Mouse (Mus musculus) forebrain, embryonic 16.5 days (tissue): ENCODE measurements around the gene Nudt17. TPM values are rescaled to one million over a fixed set of nuclear protein-coding genes. Genes with fewer than 3 reads are reported as not detected.
A peak's percentile ranks its signal among the peaks of the same experiment; 100 is the strongest.

Experiments
- ATAC-seq: fragments of 200-750 bp; cut with Nextera tagmentation; 2 replicates; pipeline ENCODE4 v1.8.0; 2017; ENCODE audit warnings: mild to moderate bottlenecking, moderate library complexity
- H3K27ac ChIP-seq: fragments of 300-500 bp; sonication (generic); 2 replicates; pipeline ENCODE4 v1.5.1; 2014; ENCODE audit warnings: low read length, control low read depth
- H3K27me3 ChIP-seq: fragments of 300-500 bp; sonication (generic); replicated peaks from 2 replicates; pipeline ENCODE4 v1.6.1; 2014; ENCODE audit warnings: low read length; ENCODE audit not compliant: control insufficient read depth, insufficient read depth
- H3K36me3 ChIP-seq: fragments of 300-500 bp; sonication (generic); 2 replicates; pipeline ENCODE4 v1.6.1; 2014; ENCODE audit not compliant: control insufficient read depth, insufficient read depth
- H3K4me1 ChIP-seq: fragments of 300-500 bp; sonication (generic); replicated peaks from 2 replicates; pipeline ENCODE4 v1.6.1; 2014; ENCODE audit warnings: low read length; ENCODE audit not compliant: control insufficient read depth, insufficient read depth
- H3K4me2 ChIP-seq: fragments of 300-500 bp; sonication (generic); 2 replicates; pipeline ENCODE4 v1.6.1; 2014; ENCODE audit warnings: mild to moderate bottlenecking, low read length, control low read depth
- H3K4me3 ChIP-seq: fragments of 300-500 bp; sonication (generic); replicated peaks from 2 replicates; pipeline ENCODE4 v1.5.1; 2014; ENCODE audit warnings: mild to moderate bottlenecking, low read length, control low read depth
- H3K9ac ChIP-seq: fragments of 300-500 bp; sonication (generic); replicated peaks from 2 replicates; pipeline ENCODE4 v1.6.1; 2014; ENCODE audit warnings: low read depth, low read length, control low read depth
- H3K9me3 ChIP-seq: fragments of 300-500 bp; sonication (generic); 2 replicates; pipeline ENCODE4 v1.6.1; 2016; ENCODE audit warnings: low read length; ENCODE audit not compliant: control insufficient read depth
- WGBS: fragments of 180-500 bp; shearing (Covaris S2); extraction: QIAGEN DNeasy Blood & Tissue Kit; methylation state at CpG from one replicate; pipeline ENCODE4 v1.1.7; 2014; 5-methylcytosine and 5-hydroxymethylcytosine counted together
- polyA plus RNA-seq: library from polyadenylated mRNA; unstranded; fragments of >200 nt; fragmentation: Nextera tagmentation; extraction: Ambion mirVana; gene quantifications from 2 replicates; pipeline ENCODE4 v1.2.1, GENCODE M21; 2015

Nudt17 gene
- polyA plus RNA-seq, 1 experiment from 2014 or later = 6.2 TPM

DNA sequence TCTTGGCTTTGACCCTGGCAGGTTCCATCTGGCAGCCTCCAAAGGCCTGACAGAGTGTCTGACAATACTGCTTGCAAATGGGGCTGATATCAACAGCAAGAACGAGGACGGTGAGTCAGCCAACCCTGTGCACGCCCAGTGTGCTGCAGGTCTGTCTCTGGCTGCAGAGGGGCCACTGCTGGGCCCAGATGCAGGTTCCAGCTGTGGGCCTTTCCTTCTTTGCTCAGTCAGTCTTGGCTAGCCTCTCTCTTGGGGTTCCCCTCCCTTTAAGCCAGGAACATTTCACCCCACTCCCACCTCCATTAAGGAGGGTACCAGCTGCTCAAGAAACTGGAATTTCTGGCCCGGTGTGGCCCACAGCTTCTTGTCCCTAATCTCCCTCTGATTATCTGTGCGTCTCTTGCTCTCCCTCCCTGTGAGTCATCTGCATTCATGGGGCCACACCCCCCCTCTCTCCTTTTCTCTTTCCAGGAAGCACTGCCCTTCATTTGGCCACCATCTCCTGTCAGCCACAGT is 29.1 kb downstream of the Nudt17 start:
- Histone ChIP-seq H3K27me3 (no peaks in the 10 kb centered on the region), H3K4me3 (no peak overlapping the region), H3K36me3 (no peaks in the 10 kb centered on the region), H3K27ac (no peak overlapping the region), H3K4me1 (no peaks in the 10 kb centered on the region), H3K9ac (no peak overlapping the region), H3K4me2 (no peak overlapping the region), H3K9me3 (no peaks in the 10 kb centered on the region)
- no peak for ATAC-seq
- 20% methylated on average over 5 of the region's 5 CpGs for WGBS

DNA sequence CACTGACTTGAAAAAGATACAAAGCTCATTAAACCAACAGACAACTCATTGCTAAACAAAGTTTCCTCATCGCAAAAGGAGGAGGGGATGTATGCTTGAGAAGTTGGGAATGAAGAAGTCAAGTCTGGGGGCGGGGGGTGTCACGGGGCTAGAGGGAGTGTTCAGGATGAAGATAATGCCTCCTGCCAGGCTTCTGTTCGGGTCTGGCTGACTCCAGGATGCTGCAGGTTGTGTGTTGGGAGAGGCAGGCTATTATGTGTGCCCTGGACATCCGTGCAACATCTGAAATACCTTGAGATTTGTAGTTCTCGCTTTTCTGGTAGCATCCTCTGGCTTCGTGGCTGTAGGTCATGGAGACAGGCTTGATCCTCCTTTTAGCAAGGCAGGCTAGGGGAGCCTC is 29.9 kb downstream of the Nudt17 start:
- no peaks in the 10 kb centered on the region for H3K36me3 ChIP-seq
- H3K9me3 ChIP-seq = no peaks in the 10 kb centered on the region
- H3K4me1 ChIP-seq = no peaks in the 10 kb centered on the region
- H3K4me2 ChIP-seq = no peak overlapping the region
- ATAC-seq = no peak
- no peak overlapping the region for H3K27ac ChIP-seq
- WGBS = 66% methylated on average over 7 of the region's 7 CpGs
- no peak overlapping the region for H3K9ac ChIP-seq
- no peaks in the 10 kb centered on the region for H3K27me3 ChIP-seq
- H3K4me3 ChIP-seq = no peak overlapping the region

DNA sequence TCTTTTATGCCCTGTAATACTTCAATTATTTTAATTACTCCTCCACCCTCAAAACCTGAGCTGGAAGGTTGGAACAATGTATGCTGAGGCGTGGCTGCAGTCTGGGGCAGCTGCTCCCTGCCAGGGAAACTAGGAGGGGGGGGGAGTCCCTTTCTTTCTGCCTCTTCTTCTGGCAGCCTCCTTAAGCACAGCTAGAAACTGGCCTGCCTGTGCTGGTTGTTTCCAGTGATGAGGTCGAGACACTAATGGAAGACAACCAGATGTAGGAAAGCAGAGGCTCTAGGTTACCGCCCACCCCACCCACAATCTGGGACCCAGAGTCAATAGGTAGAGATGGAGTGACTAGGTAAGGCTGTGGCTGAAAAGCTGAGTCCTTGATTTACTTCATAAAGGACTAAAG is 32.7 kb downstream of the Nudt17 start:
- Histone ChIP-seq H3K4me1 (no peaks in the 10 kb centered on the region), H3K4me2 (no peak overlapping the region), H3K27ac (no peak overlapping the region), H3K4me3 (no peak overlapping the region), H3K9me3 (no peaks in the 10 kb centered on the region), H3K27me3 (0 out of 2 replicates have a peak, but pooled peaks cover 3% of the 10 kb centered on the region), H3K36me3 (no peaks in the 10 kb centered on the region), H3K9ac (no peak overlapping the region)
- ATAC-seq = no peak
- 26% methylated on average over 3 of the region's 3 CpGs for WGBS

DNA sequence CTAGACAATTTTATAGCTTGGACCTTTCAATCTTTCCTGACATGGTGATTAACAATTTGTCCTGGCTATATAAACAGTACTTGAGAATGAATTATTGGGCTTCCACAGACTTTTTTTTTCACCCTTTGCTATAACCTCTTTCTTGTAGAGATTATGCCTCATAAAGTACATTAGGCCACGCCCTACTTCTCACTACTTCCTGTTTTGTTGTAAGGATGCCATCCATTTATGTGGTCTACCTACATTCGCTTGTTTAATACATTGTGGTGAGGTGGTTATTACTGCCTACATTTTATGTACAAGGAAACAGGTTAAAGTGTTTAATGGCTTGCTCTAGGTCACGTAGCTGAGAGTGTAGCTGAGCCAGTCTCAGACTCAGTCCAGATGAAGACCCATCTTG is 33.2 kb downstream of the Nudt17 start:
- 75% methylated on average over 3 of the region's 3 CpGs for WGBS
- Histone ChIP-seq H3K36me3 (no peaks in the 10 kb centered on the region), H3K27me3 (0 out of 2 replicates have a peak, but pooled peaks cover 3% of the 10 kb centered on the region), H3K4me3 (no peak overlapping the region), H3K9ac (no peak overlapping the region), H3K27ac (no peak overlapping the region), H3K4me1 (peaks cover 5% of the 10 kb centered on the region), H3K9me3 (no peaks in the 10 kb centered on the region), H3K4me2 (no peak overlapping the region)
- no peak for ATAC-seq

DNA sequence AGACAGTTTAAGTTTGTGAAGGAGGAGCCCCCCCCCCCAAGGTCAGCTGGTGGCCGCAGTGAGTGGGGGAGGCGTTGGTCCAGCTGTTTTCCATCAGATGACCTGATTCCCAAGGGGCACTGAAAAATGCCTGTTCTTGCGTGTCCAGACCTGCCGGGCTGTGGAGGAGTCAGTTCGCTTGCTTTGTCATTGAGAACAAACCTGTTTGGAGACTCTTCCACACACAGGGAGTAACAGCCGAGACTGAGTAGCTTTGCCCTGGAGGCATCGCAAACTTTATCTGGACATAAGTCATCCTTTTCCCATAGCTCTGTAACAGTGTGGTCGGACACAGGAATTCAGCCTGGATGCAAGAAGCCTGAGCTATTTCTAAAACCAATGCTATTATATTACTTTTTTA is 33.9 kb downstream of the Nudt17 start:
- WGBS = 75% methylated on average over 8 of the region's 8 CpGs
- H3K9me3 ChIP-seq = no peaks in the 10 kb centered on the region
- peaks cover 9% of the 10 kb centered on the region for H3K4me1 ChIP-seq
- H3K27me3 ChIP-seq = 0 out of 2 replicates have a peak, but pooled peaks cover 3% of the 10 kb centered on the region
- no peak overlapping the region for H3K4me3 ChIP-seq
- H3K9ac ChIP-seq = no peak overlapping the region
- H3K27ac ChIP-seq = no peak overlapping the region
- H3K36me3 ChIP-seq = no peaks in the 10 kb centered on the region
- no peak for ATAC-seq
- no peak overlapping the region for H3K4me2 ChIP-seq

DNA sequence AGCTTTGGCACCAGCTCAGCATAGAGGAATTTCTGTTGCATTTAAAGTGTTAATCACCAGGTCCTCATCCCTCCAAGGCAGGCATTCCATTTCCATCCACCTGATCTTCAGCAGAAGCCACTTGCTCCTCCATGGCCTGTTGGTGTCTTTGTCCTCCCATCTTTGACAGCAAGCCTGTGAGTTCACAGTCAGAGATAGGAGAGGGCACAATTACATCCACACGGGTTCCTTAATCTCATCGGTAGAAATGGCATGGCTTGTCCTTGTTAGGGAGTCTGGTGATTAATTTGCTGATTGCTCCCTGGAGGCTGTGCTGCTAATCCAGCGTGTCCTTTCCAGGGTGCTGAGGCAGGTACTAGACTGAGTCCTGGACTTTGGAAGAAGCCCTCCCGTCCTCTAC is 34.8 kb downstream of the Nudt17 start:
- Histone ChIP-seq H3K4me3 (no peak overlapping the region), H3K4me2 (no peak overlapping the region), H3K27me3 (0 out of 2 replicates have a peak, but pooled peaks cover 3% of the 10 kb centered on the region), H3K9ac (no peak overlapping the region), H3K27ac (no peak overlapping the region), H3K36me3 (no peaks in the 10 kb centered on the region), H3K9me3 (no peaks in the 10 kb centered on the region), H3K4me1 (peaks cover 9% of the 10 kb centered on the region)
- 66% methylated on average over 4 of the region's 4 CpGs for WGBS
- ATAC-seq = no peak

DNA sequence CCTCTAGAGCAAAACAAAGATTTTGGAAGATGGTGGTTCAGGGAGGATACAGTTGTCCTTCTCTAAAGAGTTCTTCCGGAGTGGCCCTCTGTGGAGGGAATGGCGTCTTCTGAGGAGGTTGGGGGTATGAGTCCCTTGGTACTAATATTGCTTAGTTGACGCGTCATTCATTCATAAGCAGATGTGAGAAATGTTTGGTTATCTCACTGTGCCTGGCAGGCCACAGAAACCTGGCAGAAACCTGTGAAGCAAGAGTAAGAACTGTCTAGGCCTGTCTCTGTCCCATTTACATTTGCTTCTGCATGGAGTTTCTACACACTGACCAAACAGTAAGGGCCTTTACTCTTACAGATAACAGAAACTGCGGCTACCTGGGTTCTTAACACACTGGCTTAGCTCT is 36.8 kb downstream of the Nudt17 start:
- no peak for ATAC-seq
- no peaks in the 10 kb centered on the region for H3K36me3 ChIP-seq
- no peak overlapping the region for H3K9ac ChIP-seq
- no peaks in the 10 kb centered on the region for H3K9me3 ChIP-seq
- WGBS = 94% methylated on average over 5 of the region's 5 CpGs
- peaks cover 9% of the 10 kb centered on the region for H3K4me1 ChIP-seq
- no peak overlapping the region for H3K4me3 ChIP-seq
- 0 out of 2 replicates have a peak, but pooled peaks cover 3% of the 10 kb centered on the region for H3K27me3 ChIP-seq
- no peak overlapping the region for H3K4me2 ChIP-seq
- no peak overlapping the region for H3K27ac ChIP-seq

DNA sequence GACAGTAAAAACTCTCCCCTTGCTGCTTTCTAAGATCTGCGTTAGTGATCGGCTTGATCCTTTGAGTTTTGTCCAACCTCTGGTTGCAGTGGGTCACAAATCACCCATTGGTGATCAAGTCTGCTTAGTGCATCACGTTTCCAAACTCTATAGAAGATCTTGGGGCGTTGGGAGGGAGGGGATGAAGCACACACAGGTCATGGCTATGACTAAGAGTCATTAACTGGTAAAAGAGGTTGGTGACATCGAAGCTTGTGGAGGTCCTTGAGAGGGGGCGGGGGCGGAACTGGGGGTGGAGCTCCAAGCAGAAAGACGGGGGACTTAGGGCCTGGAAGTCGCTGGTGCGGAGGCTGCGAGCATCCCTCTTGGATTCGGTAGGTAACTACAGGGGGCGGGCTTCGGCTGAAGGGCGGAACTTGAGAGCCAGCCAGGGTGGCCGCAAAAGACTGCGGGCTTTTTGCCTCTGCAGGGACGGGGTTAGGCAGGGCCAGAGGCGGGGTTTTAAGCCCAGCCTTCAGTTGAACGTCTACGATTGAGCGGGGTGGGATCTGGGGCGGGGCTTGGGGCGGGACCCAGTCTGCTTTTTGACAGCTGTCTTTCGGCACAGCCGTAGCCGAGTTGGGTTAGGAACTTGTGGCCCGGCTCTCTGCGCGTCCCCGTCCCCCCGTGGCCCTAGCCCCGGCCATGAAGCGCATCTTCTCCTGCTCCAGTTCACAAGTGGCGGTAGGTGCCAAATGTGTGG is 38.5 kb downstream of the Nudt17 start, which contains the start of gene Ankrd35:
Gene Ankrd35, plus strand, starts transcription at position 405 of the 742 bp plus-strand sequence.
- H3K36me3 ChIP-seq = no peaks in the 10 kb centered on the region
- 5% methylated on average over 35 of the region's 35 CpGs for WGBS

DNA sequence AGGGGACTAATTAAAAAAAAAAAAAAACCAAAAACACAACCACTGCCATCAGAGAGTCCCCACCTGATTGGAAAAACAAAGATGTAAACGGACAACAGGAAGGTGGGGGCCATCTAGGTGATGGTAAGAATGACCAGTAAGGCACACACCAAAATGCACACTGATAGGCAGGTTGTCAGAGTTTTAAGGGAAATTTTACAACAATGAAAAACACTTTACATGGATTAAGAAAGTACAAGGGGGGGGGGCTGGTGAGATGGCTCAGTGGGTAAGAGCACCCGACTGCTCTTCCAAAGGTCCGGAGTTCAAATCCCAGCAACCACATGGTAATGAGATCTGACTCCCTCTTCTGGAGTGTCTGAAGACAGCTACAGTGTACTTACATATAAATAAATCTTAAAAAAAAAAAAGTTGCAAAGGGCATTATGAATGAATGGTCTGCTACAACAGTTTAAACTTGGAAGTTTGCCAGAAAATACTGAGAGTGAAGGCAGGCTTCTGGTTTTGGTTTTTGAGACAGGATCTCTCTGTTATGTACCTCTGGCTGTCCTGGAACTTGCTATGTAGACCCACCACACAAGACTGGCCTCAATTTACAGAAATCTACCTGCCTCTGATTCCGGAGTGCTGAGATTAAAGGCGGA is 39.8 kb downstream of the Nudt17 start:
- no peaks in the 10 kb centered on the region for H3K9me3 ChIP-seq
- peaks cover 12% of the 10 kb centered on the region for H3K4me1 ChIP-seq
- H3K4me2 ChIP-seq = no peak overlapping the region
- no peak overlapping the region for H3K4me3 ChIP-seq
- WGBS = 93% methylated on average over 5 of the region's 5 CpGs
- no peak overlapping the region for H3K27ac ChIP-seq
- H3K9ac ChIP-seq = no peak overlapping the region
- ATAC-seq = no peak
- 0 out of 2 replicates have a peak, but pooled peaks cover 3% of the 10 kb centered on the region for H3K27me3 ChIP-seq
- no peaks in the 10 kb centered on the region for H3K36me3 ChIP-seq

More for the DNA sequence above, 38.5 kb downstream of the Nudt17 start, which contains the start of gene Ankrd35:
- no peaks in the 10 kb centered on the region for H3K9me3 ChIP-seq
- peaks cover 9% of the 10 kb centered on the region for H3K4me1 ChIP-seq
- peak; percentile 94 for ATAC-seq
- peak within 1 kb of the TSS; percentile 56 for H3K9ac ChIP-seq
- peak within 1 kb of the TSS; percentile 83 for H3K4me2 ChIP-seq
- peak within 1 kb of the TSS; percentile 56 for H3K4me3 ChIP-seq
- no peak within 1 kb of the TSS for H3K27ac ChIP-seq
- 0 out of 2 replicates have a peak, but pooled peaks cover 3% of the 10 kb centered on the region for H3K27me3 ChIP-seq
